Mouse (Mus musculus) forebrain, embryonic 10.5 days (tissue): ENCODE measurements at regions not wholly inside any gene's neighbourhood (a gene's known extent, or its start where the extent isn't known, plus 50 kb on each side); places are given as distances from the start of the nearest gene placed in this dataset.

Experiments
- DNase-seq: peaks from one replicate; pipeline ENCODE4 v3.0.0-alpha.2; 2017; ENCODE audit warnings: low spot score; ENCODE audit errors: extremely low spot score
- H3K27ac ChIP-seq: fragments of 300-500 bp; sonication (generic); 2 replicates; pipeline ENCODE4 v1.5.1; 2016; ENCODE audit warnings: mild to moderate bottlenecking
- H3K27me3 ChIP-seq: fragments of 300-500 bp; sonication (generic); 2 replicates; pipeline ENCODE4 v1.6.1; 2016; ENCODE audit warnings: mild to moderate bottlenecking; ENCODE audit not compliant: poor library complexity, severe bottlenecking
- H3K36me3 ChIP-seq: fragments of 300-500 bp; sonication (generic); replicated peaks from 2 replicates; pipeline ENCODE4 v1.6.1; 2016; ENCODE audit warnings: mild to moderate bottlenecking, moderate library complexity
- H3K4me1 ChIP-seq: fragments of 300-500 bp; sonication (generic); 2 replicates; pipeline ENCODE4 v1.6.1; 2016
- H3K4me3 ChIP-seq: fragments of 300-500 bp; sonication (generic); 2 replicates; pipeline ENCODE4 v1.5.1; 2016; ENCODE audit warnings: mild to moderate bottlenecking, moderate library complexity
- H3K9me3 ChIP-seq: fragments of 300-500 bp; sonication (generic); 2 replicates; pipeline ENCODE4 v1.6.1; 2016; ENCODE audit warnings: mild to moderate bottlenecking, moderate library complexity
- WGBS: fragments of 180-500 bp; shearing (Covaris S2); methylation state at CpG from one replicate; pipeline ENCODE4 v1.1.7; 2016; 5-methylcytosine and 5-hydroxymethylcytosine counted together

- no peaks in the 10 kb centered on the region for H3K27me3 ChIP-seq
- no peak overlapping the region for H3K4me3 ChIP-seq
- no peak for DNase-seq
- H3K27ac ChIP-seq, result no peak overlapping the region
- H3K4me1 ChIP-seq, result no peaks in the 10 kb centered on the region
- WGBS, result 80% methylated on average over 5 of the region's 5 CpGs
- H3K9me3 ChIP-seq, result no peaks in the 10 kb centered on the region
- H3K36me3 ChIP-seq, result no peaks in the 10 kb centered on the region
These were observed 277.9 kb upstream of the Far2 start for GRCm38 (mm10) chr6:147769180-147769579.

- H3K9me3 ChIP-seq, result no peaks in the 10 kb centered on the region
- no peak for DNase-seq
- no peaks in the 10 kb centered on the region for H3K27me3 ChIP-seq
These were observed 277.0 kb upstream of the Far2 start for GRCm38 (mm10) chr6:147770034-147770433.

GRCm38 (mm10) chr6:147771411-147771810 is 275.6 kb upstream of the Far2 start:
- WGBS, result 58% methylated on average over 4 of the region's 4 CpGs
- Histone ChIP-seq H3K4me1 (no peaks in the 10 kb centered on the region), H3K9me3 (no peaks in the 10 kb centered on the region), H3K27ac (no peak overlapping the region), H3K27me3 (no peaks in the 10 kb centered on the region), H3K4me3 (no peak overlapping the region), H3K36me3 (no peaks in the 10 kb centered on the region)
- no peak for DNase-seq

More at GRCm38 (mm10) chr6:147770034-147770433, 277.0 kb upstream of the Far2 start:
- Histone ChIP-seq H3K4me1 (no peaks in the 10 kb centered on the region), H3K27ac (no peak overlapping the region), H3K4me3 (no peak overlapping the region), H3K36me3 (no peaks in the 10 kb centered on the region)

GRCm38 (mm10) chr6:147773904-147774303 is 273.2 kb upstream of the Far2 start:
- DNase-seq, result no peak
- Histone ChIP-seq H3K36me3 (no peaks in the 10 kb centered on the region), H3K4me1 (no peaks in the 10 kb centered on the region), H3K9me3 (no peaks in the 10 kb centered on the region), H3K27ac (no peak overlapping the region), H3K4me3 (no peak overlapping the region), H3K27me3 (no peaks in the 10 kb centered on the region)
- WGBS, result 84% methylated on average over 10 of the region's 10 CpGs

GRCm38 (mm10) chr6:147774626-147775025 is 272.4 kb upstream of the Far2 start:
- Histone ChIP-seq H3K4me1 (no peaks in the 10 kb centered on the region), H3K36me3 (no peaks in the 10 kb centered on the region), H3K27ac (no peak overlapping the region), H3K27me3 (no peaks in the 10 kb centered on the region), H3K9me3 (no peaks in the 10 kb centered on the region), H3K4me3 (no peak overlapping the region)
- 88% methylated on average over 6 of the region's 6 CpGs for WGBS
- DNase-seq, result no peak

- Histone ChIP-seq H3K27ac (no peak overlapping the region), H3K27me3 (no peaks in the 10 kb centered on the region), H3K4me1 (no peaks in the 10 kb centered on the region), H3K4me3 (no peak overlapping the region), H3K9me3 (no peaks in the 10 kb centered on the region), H3K36me3 (no peaks in the 10 kb centered on the region)
- 92% methylated on average over 1 of the region's 1 CpGs for WGBS
- DNase-seq, result no peak
These were observed 267.6 kb upstream of the Far2 start for GRCm38 (mm10) chr6:147779466-147779865.

GRCm38 (mm10) chr6:147784249-147784648 is 262.8 kb upstream of the Far2 start:
- no peaks in the 10 kb centered on the region for H3K36me3 ChIP-seq
- no peak for DNase-seq
- H3K27me3 ChIP-seq, result no peaks in the 10 kb centered on the region
- WGBS, result 97% methylated on average over 2 of the region's 2 CpGs
- no peaks in the 10 kb centered on the region for H3K4me1 ChIP-seq
- H3K9me3 ChIP-seq, result no peaks in the 10 kb centered on the region
- no peak overlapping the region for H3K27ac ChIP-seq
- H3K4me3 ChIP-seq, result no peak overlapping the region

- WGBS, result 91% methylated on average over 6 of the region's 6 CpGs
- no peak overlapping the region for H3K27ac ChIP-seq
- no peak for DNase-seq
- H3K9me3 ChIP-seq, result no peaks in the 10 kb centered on the region
- no peaks in the 10 kb centered on the region for H3K4me1 ChIP-seq
- no peaks in the 10 kb centered on the region for H3K36me3 ChIP-seq
- no peak overlapping the region for H3K4me3 ChIP-seq
- no peaks in the 10 kb centered on the region for H3K27me3 ChIP-seq
These were observed 262.2 kb upstream of the Far2 start for GRCm38 (mm10) chr6:147784854-147785253.

- no peak for DNase-seq
- H3K9me3 ChIP-seq, result no peaks in the 10 kb centered on the region
- H3K27ac ChIP-seq, result no peak overlapping the region
- no peaks in the 10 kb centered on the region for H3K36me3 ChIP-seq
- H3K4me1 ChIP-seq, result no peaks in the 10 kb centered on the region
- H3K4me3 ChIP-seq, result no peak overlapping the region
- no peaks in the 10 kb centered on the region for H3K27me3 ChIP-seq
- 93% methylated on average over 2 of the region's 2 CpGs for WGBS
These were observed 259.0 kb upstream of the Far2 start for GRCm38 (mm10) chr6:147788095-147788494.

- no peaks in the 10 kb centered on the region for H3K9me3 ChIP-seq
- H3K36me3 ChIP-seq, result no peaks in the 10 kb centered on the region
- H3K27ac ChIP-seq, result no peak overlapping the region
- 77% methylated on average over 6 of the region's 6 CpGs for WGBS
- DNase-seq, result no peak
- peaks cover 7% of the 10 kb centered on the region for H3K4me1 ChIP-seq
- no peak overlapping the region for H3K4me3 ChIP-seq
- no peaks in the 10 kb centered on the region for H3K27me3 ChIP-seq
These were observed 257.9 kb upstream of the Far2 start for GRCm38 (mm10) chr6:147789112-147789511.

GRCm38 (mm10) chr6:147793811-147794210 is 253.2 kb upstream of the Far2 start:
- Histone ChIP-seq H3K27me3 (no peaks in the 10 kb centered on the region), H3K27ac (no peak overlapping the region), H3K9me3 (no peaks in the 10 kb centered on the region), H3K36me3 (no peaks in the 10 kb centered on the region), H3K4me1 (peaks cover 18% of the 10 kb centered on the region), H3K4me3 (no peak overlapping the region)
- DNase-seq, result no peak
- WGBS, result 37% methylated on average over 3 of the region's 3 CpGs

- WGBS, result 64% methylated on average over 4 of the region's 4 CpGs
- Histone ChIP-seq H3K4me3 (no peak overlapping the region), H3K27me3 (no peaks in the 10 kb centered on the region), H3K27ac (no peak overlapping the region), H3K4me1 (peaks cover 18% of the 10 kb centered on the region), H3K9me3 (no peaks in the 10 kb centered on the region), H3K36me3 (no peaks in the 10 kb centered on the region)
- DNase-seq, result no peak
These were observed 252.7 kb upstream of the Far2 start for GRCm38 (mm10) chr6:147794351-147794750.

GRCm38 (mm10) chr6:147799009-147799727 is 247.9 kb upstream of the Far2 start:
- H3K36me3 ChIP-seq, result no peaks in the 10 kb centered on the region
- no peaks in the 10 kb centered on the region for H3K9me3 ChIP-seq
- DNase-seq, result no peak
- H3K4me3 ChIP-seq, result no peak overlapping the region
- H3K4me1 ChIP-seq, result peaks cover 10% of the 10 kb centered on the region
- H3K27ac ChIP-seq, result no peak overlapping the region
- H3K27me3 ChIP-seq, result no peaks in the 10 kb centered on the region
- WGBS, result 92% methylated on average over 9 of the region's 9 CpGs

GRCm38 (mm10) chr6:147799861-147800260 is 247.2 kb upstream of the Far2 start:
- DNase-seq, result no peak
- Histone ChIP-seq H3K27me3 (no peaks in the 10 kb centered on the region), H3K9me3 (no peaks in the 10 kb centered on the region), H3K4me3 (no peak overlapping the region), H3K27ac (no peak overlapping the region), H3K36me3 (no peaks in the 10 kb centered on the region), H3K4me1 (peaks cover 3% of the 10 kb centered on the region)
- 93% methylated on average over 6 of the region's 6 CpGs for WGBS
